Mouse (Mus musculus) CH12.LX (cell line): ENCODE data around the gene Dennd2c. TPM values are rescaled to one million over a fixed set of nuclear protein-coding genes. Genes with fewer than 3 reads are reported as not detected.

Source experiments
- DNase-seq: peaks from one replicate; pipeline ENCODE4 v3.0.0-alpha.2; 2013; ENCODE audit errors: extremely low read depth
- H3K27ac ChIP-seq: 2 replicates; pipeline ENCODE4 v1.5.1; 2012; ENCODE audit warnings: low read depth, mild to moderate bottlenecking, control low read depth, moderate library complexity; ENCODE audit not compliant: insufficient read depth
- H3K27me3 ChIP-seq: replicated peaks from 2 replicates; pipeline ENCODE3; 2012; ENCODE audit warnings: inconsistent platforms
- H3K36me3 ChIP-seq, 2 experiments: replicated peaks in 1 of 2; 2 replicates each; pipeline versions ENCODE3 to v1.6.1; 2012; ENCODE audit warnings: inconsistent platforms in 1 of 2, low read length in 1 of 2, mild to moderate bottlenecking in 1 of 2, mixed read lengths in 1 of 2, moderate library complexity in 1 of 2; ENCODE audit not compliant: control insufficient read depth in 1 of 2, insufficient read depth in 1 of 2
- H3K4me1 ChIP-seq, 2 experiments: 2 replicates each; pipeline ENCODE4 v1.6.1; 2012; ENCODE audit warnings: inconsistent platforms in 1 of 2, moderate library complexity in 1 of 2; ENCODE audit not compliant: insufficient read depth in 2 of 2, control insufficient read depth in 1 of 2
- H3K4me2 ChIP-seq: 2 replicates; pipeline ENCODE4 v1.6.1; 2012; ENCODE audit warnings: low read depth, mild to moderate bottlenecking, control low read depth; ENCODE audit not compliant: poor library complexity, insufficient read depth, severe bottlenecking
- H3K4me3 ChIP-seq, 3 experiments: fragments of 150-350 bp in 1 of 3; sonication (generic) in 1 of 3; replicated peaks in 1 of 3; 2 replicates each; pipeline versions ENCODE3 to v1.5.1; 2011 to 2012; ENCODE audit warnings: low read depth in 2 of 3, low read length in 2 of 3, mild to moderate bottlenecking in 2 of 3, moderate library complexity in 2 of 3, control low read depth in 1 of 3, improper control_type of control experiment in 1 of 3, inconsistent platforms in 1 of 3, mixed read lengths in 1 of 3; ENCODE audit not compliant: poor library complexity in 1 of 3
- H3K79me2 ChIP-seq: replicated peaks from 2 replicates; pipeline ENCODE4 v1.6.1; 2012; ENCODE audit warnings: mild to moderate bottlenecking, moderate library complexity; ENCODE audit not compliant: control insufficient read depth, poor library complexity, insufficient read depth, severe bottlenecking; ENCODE audit errors: extremely low read depth
- H3K9ac ChIP-seq: 2 replicates; pipeline ENCODE4 v1.6.1; 2012; ENCODE audit warnings: low read depth, mild to moderate bottlenecking, control low read depth, moderate library complexity; ENCODE audit not compliant: insufficient read depth
- H3K9me3 ChIP-seq: replicated peaks from 2 replicates; pipeline ENCODE3; 2012; ENCODE audit warnings: low read length, inconsistent platforms, mixed read lengths
- BHLHE40 ChIP-seq: IDR thresholded peaks from 2 replicates; pipeline ENCODE4 v1.6.1; 2011; ENCODE audit warnings: mild to moderate bottlenecking, low read depth, low read length, improper control_type of control experiment
- CTCF ChIP-seq, 2 experiments: IDR thresholded peaks in 1 of 2; conservative IDR thresholded peaks in 1 of 2; 2 replicates each; pipeline ENCODE4 v1.5.1; 2011 to 2012; ENCODE audit warnings: low read depth in 2 of 2, low read length in 2 of 2, improper control_type of control experiment in 1 of 2, inconsistent platforms in 1 of 2, mild to moderate bottlenecking in 1 of 2, moderate library complexity in 1 of 2
- GABPA ChIP-seq: IDR thresholded peaks from 2 replicates; pipeline ENCODE4 v1.6.1; 2012; ENCODE audit warnings: low read depth, low read length, improper control_type of control experiment, inconsistent platforms; ENCODE audit not compliant: insufficient replicate concordance
- IRF4 ChIP-seq: IDR thresholded peaks from 2 replicates; pipeline ENCODE4 v1.6.1; 2014; ENCODE audit warnings: low read depth, mild to moderate bottlenecking, inconsistent platforms, low read length, improper control_type of control experiment
- JUN ChIP-seq: IDR thresholded peaks from 2 replicates; pipeline ENCODE4 v1.6.1; 2011; ENCODE audit warnings: low read depth, mild to moderate bottlenecking, low read length, improper control_type of control experiment, moderate library complexity; ENCODE audit not compliant: insufficient read depth
- JUND ChIP-seq: conservative IDR thresholded peaks from 2 replicates; pipeline ENCODE4 v1.6.1; 2011; ENCODE audit warnings: low read depth, low read length, improper control_type of control experiment
- MAX ChIP-seq: IDR thresholded peaks from 2 replicates; pipeline ENCODE4 v1.6.1; 2011; ENCODE audit warnings: low read length, improper control_type of control experiment
- NRF1 ChIP-seq: IDR thresholded peaks from 2 replicates; pipeline ENCODE4 v1.6.1; 2014; ENCODE audit warnings: low read depth, mild to moderate bottlenecking, inconsistent platforms, low read length, improper control_type of control experiment, moderate library complexity
- ZKSCAN1 ChIP-seq: IDR thresholded peaks from 2 replicates; pipeline ENCODE4 v1.6.1; 2012; ENCODE audit warnings: low read depth, inconsistent platforms, low read length, improper control_type of control experiment, borderline replicate concordance
- ZNF384 ChIP-seq: IDR thresholded peaks from 2 replicates; pipeline ENCODE4 v1.6.1; 2012; ENCODE audit warnings: low read depth, low read length, improper control_type of control experiment, inconsistent platforms
- dilution Hi-C: fragments of 300-500 bp; cut with MboI; formaldehyde crosslinking; loops from 2 replicates; pipeline ENCODE4 v1.14.3; 2020; ENCODE audit warnings: low sequenced_read_pairs; ENCODE audit not compliant: extremely low pct_unique_long_range_greater_than_20kb, extremely low pct_ligation_motif_present
- in situ Hi-C: fragments of 300-500 bp; cut with MboI; formaldehyde crosslinking; loops from 3 replicates; pipeline ENCODE4 v1.14.3; 2019; ENCODE audit warnings: low sequenced_read_pairs, low pct_ligation_motif_present, low pct_unique_long_range_greater_than_20kb, mixed read lengths
- polyA plus RNA-seq: library from polyadenylated mRNA; unstranded; fragments of >175 nt; gene quantifications from 2 replicates; pipeline ENCODE4 v1.2.1, GENCODE M21; 2012; ENCODE audit warnings: low read depth; ENCODE audit not compliant: insufficient read length
- total RNA-seq, 2 experiments: library from RNA; depleted of rRNA; stranded (reverse); fragments of 300-350 nt in 1 of 2; fragments of >200 nt in 1 of 2; gene quantifications; 2 replicates each; pipeline ENCODE4 v1.2.3; 2012 to 2014

Gene Dennd2c
- total and polyA plus RNA-seq, 3 experiments: 0.13 to 0.27 (median 0.19) TPM

- H3K9me3 ChIP-seq: no peaks in the 10 kb centered on the region
- TF ChIP-seq MAX (no peak), IRF4 (no peak), GABPA (no peak), NRF1 (no peak), ZNF384 (no peak), BHLHE40 (no peak), ZKSCAN1 (no peak)
- no peak overlapping the region for H3K27ac ChIP-seq
- H3K4me3 ChIP-seq: no peak overlapping the region
- peaks cover 35 to 62% of the 10 kb centered on the region in 2 experiments for H3K36me3 ChIP-seq
- in situ Hi-C loops: no loop called here
- H3K9ac ChIP-seq: no peak overlapping the region
- H3K4me2 ChIP-seq: no peak overlapping the region
- H3K4me1 ChIP-seq: peaks cover 2 to 9% of the 10 kb centered on the region in 2 experiments; a peak in 2 of 4 replicates
- no peak for DNase-seq
- peaks cover 8% of the 10 kb centered on the region for H3K79me2 ChIP-seq
- H3K27me3 ChIP-seq: no peaks in the 10 kb centered on the region
- dilution Hi-C loops: no loop called here
Measured at GRCm38 (mm10) chr3:103176740-103177139, 74.3 kb downstream of the Dennd2c start.

- in situ Hi-C loops (no loop called here), dilution Hi-C loops (no loop called here)
- no peak overlapping the region for H3K4me2 ChIP-seq
- no peak for DNase-seq
- no peaks in the 10 kb centered on the region for H3K4me1 ChIP-seq
- no peak overlapping the region for H3K27ac ChIP-seq
- H3K9ac ChIP-seq: no peak overlapping the region
- no peaks in the 10 kb centered on the region for H3K9me3 ChIP-seq
- no peaks in the 10 kb centered on the region for H3K27me3 ChIP-seq
- no peak for TF ChIP-seq JUN
- no peak for TF ChIP-seq JUND
- H3K79me2 ChIP-seq: no peaks in the 10 kb centered on the region; the same call in 1 of the 2 replicates
- no peak overlapping the region for H3K4me3 ChIP-seq
- peaks cover 30 to 51% of the 10 kb centered on the region in 2 experiments for H3K36me3 ChIP-seq
Measured at GRCm38 (mm10) chr3:103179527-103179926, 77.1 kb downstream of the Dennd2c start.

- Histone ChIP-seq H3K27ac (no peak overlapping the region), H3K9me3 (no peaks in the 10 kb centered on the region), H3K4me1 (no peaks in the 10 kb centered on the region), H3K27me3 (no peaks in the 10 kb centered on the region), H3K79me2 (no peaks in the 10 kb centered on the region), H3K36me3 (peaks cover 16 to 36% of the 10 kb centered on the region in 2 experiments), H3K4me2 (no peak overlapping the region), H3K9ac (no peak overlapping the region), H3K4me3 (no peak overlapping the region)
- DNase-seq: no peak
- in situ Hi-C loops: no loop called here
- dilution Hi-C loops: no loop called here
- TF ChIP-seq CTCF (conservative IDR thresholded peaks at IDR 0.05 in 1 of 2, IDR thresholded peaks at IDR 0.05 in 1 of 2; ENCODE audit: low read depth in 2 of 2, low read length in 2 of 2) (peak in 1 of 2 experiments; percentile 40; a peak in 2 of 4 replicates), JUND (no peak)
Measured at GRCm38 (mm10) chr3:103181171-103181570, 78.8 kb downstream of the Dennd2c start.
